Mouse (Mus musculus) right cerebral cortex, postnatal 14 days (tissue): ENCODE measurements around the gene Tnrc6a.
"Not testable (repeated sequence)": the region's sequence is repeated elsewhere in the genome, so short reads cannot be mapped to it uniquely, and the experiment has no call there.

Experiments used
- DNase-seq: peaks from one replicate; pipeline ENCODE4 v3.0.0; 2022

Tnrc6a gene

DNA sequence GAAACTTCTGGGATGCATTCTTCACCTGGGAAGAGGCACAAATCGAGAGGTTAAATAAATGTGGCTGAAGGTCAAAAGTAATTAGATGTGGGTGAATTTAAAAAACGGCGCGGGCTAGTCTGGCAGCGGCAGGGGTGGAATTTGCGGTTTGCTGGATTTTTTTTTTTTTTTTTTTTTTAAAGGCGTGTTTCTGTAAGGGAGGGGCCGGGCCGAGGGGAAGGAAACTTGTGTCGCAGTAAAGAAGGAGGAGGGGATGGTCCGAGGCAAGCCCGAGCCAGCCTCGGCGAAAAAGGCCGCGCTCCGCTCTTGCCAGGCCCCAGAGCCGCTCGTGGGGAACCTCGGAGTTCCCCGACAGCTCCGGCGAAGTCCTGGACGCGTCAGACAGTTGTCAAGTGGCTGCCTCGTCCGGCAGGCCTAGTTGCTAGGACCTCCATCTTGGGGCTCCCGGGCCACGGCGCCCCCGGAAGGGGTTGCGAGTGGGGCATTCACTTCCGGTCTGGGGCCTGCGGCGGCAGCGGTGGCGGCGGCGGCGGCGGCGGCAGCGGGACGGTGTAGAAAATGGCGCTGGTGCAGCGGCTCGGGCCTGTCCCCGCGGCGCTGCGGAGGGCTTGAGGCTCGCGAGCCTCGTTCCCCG, at the start of gene Tnrc6a:
TSS of gene Tnrc6a (plus strand) at position 221 of the 634 bp plus-strand sequence.
- peak; percentile 89 for DNase-seq

- no peak for DNase-seq
These were observed 41.4 kb upstream of the Tnrc6a start for GRCm38 (mm10) chr7:123082236-123082635.

DNA sequence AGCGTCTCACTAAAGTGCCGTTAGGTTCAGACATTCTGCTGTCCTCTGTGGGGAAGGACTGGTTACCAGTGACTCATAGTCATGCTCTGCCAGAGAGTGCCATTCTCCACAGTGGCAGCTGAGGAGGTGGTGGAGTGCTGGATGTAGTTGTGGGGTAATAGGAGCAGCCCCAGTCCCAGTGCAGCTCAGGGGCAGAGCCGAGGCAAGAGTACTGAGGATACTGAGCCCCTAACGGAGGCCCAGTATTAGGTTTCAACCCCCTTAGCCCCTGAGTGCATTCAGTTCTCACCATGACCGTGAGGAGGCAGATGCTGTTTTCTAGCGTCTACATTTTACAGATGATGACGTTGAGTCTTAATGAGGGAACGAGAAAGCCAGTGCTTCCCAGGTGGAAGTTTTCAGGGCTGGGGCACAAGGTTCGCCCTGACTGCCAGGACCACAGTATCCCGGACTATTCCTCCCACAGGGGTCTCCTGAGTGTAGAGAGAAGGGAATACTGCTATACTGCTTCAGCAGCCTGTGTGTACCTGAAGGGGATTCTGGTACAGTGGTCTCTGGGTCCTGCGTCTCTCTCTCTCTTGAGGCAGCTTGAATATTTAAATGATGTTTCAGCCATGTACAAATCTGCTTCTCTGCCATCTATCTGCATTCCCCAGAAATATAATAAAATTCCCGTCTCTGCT, 40.1 kb upstream of the Tnrc6a start:
- DNase-seq, result no peak

GRCm38 (mm10) chr7:123084180-123084691, 39.4 kb upstream of the Tnrc6a start:
- peak; percentile 67 for DNase-seq

DNA sequence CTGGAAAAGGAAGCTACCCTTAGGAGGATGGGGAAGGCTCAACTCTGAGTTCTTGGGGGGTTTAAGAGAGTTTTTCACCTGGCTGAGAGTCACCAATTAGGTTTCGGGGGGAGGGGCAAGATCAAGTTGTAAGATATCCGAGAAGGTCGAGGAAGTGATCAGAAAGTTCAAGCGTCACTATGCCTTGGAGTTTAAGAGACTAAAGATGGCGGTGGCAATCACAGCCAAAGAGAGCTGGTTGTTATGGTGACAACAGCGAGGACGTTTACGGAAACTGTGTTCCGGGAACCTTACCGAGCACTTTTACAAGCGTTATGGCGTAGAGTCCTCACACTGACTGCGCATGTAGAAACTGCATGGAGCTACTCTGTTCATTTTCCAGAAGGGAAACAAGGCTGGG, 39.0 kb upstream of the Tnrc6a start:
- DNase-seq, result peak; percentile 11

DNA sequence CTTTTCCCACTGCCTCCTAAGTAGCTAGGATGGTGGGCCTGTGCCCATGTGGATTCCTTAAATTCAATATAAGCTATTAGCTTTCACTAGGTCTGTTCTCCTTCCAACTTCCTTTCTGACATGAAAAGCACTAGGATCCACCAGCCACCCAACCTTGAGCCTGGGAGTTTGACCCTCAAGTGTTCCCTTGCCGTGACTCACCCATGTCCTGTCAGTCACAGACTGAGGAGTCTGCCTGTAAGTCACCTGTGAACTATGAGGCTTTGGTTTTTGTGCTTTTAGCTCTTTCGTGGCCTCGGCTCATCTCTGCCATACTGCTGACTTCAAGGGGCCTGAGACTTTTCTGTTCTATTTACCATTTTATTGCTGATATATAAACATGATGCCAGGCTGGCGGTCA, 34.8 kb upstream of the Tnrc6a start:
- no peak for DNase-seq

DNA sequence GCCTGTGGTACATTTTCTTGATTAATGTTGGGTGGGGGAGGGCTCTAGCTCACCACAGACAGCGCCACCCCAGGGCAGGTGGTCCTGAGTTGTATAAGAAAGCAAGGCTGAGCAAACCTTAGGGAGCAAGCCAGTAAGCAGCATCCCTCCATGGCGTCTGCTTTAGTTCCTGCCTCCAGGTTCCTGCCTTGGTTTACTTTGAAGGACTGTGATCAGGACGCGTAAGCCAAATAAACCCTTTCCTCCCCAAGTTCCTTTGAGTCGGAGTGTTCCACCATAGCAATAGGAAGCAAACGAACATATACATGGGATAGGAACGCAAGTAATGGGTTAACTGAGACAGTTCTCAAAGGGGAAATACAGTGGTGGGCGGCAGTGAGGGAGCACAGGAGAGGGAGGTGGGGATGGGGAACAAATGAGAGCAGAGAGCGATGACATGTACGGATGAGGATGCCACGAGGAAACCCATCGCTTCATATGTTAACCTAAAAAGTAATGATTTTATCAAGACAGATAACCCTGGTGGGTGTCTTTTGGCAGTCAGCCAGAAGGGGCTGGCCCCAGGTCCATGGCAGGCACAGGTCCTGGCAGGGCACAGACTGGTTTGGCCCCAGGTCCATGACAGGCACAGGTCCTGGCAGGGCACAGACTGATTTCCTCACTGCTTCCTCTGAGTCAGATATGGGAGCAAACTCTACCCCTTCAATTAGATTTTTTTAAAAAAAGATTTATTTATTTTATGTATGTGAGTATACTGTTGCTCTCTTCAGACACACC, 27.2 kb upstream of the Tnrc6a start:
- DNase-seq, result no peak

DNA sequence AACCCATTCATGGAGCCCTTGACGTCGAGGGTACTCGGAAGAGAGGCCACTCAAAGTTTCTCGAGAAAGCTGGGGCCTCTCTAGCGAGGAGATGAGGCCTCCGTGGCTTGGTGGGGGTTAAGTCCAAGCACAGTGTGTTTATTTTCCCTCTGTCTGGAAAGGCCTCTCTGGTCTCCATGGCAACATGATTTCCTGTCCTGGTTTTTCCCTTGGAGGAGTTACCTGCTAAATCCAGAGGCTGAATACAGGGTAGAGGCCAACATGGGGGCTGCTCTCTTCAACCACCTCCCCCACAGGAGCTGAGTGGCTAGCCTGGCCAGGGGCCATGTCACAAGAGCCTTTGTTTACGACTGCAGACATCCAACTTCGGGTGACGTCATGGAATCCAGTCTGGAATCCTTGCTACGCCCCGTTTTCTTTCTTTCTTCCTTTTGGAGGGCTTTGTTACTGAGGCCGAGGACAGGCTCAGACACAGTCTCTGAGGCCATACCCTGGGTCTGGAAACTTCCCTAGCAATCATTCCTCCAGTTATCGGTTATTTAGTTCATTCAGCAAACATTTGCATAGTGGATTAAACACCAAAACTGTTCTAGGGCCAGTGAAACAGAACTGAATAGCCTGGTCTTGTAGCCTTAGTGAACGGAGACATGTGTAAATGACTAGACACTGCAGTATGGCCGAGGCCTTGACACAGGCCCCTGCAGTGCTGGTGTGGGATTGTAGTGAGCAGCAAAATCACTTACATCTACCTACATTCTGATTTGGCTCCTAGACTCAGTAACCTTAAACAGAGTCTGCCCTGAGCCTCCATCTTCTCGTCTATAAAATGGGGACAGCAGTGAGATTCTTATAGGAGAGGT, 25.6 kb upstream of the Tnrc6a start:
- DNase-seq, result peak; percentile 52

- no peak for DNase-seq
These were observed 22.4 kb upstream of the Tnrc6a start for GRCm38 (mm10) chr7:123101295-123101694.

- not testable (repeated sequence) for DNase-seq
These were observed 18.3 kb upstream of the Tnrc6a start for GRCm38 (mm10) chr7:123105381-123105780.

DNA sequence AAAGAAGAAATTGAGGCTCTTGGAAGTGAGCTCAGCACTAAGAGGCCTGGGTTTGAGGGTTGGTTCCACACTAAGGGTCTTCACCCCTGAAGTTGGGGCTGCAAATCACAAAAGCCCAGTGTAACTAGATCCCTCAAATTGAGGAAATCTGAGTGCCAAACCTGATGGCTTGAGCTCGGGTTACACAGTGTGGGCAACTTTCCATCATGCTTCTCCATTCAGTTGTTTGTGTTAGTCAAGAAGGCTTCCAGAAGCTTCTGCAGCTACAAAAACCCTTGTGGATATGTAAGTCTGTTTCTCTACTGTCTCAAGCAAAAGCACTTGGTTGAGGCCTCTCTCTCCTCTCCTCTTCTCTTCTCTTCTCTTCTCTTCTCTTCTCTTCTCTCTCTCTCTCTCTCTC, 17.8 kb upstream of the Tnrc6a start:
- DNase-seq, result no peak

- DNase-seq, result no peak
These were observed 17.4 kb upstream of the Tnrc6a start for GRCm38 (mm10) chr7:123106326-123106725.

DNA sequence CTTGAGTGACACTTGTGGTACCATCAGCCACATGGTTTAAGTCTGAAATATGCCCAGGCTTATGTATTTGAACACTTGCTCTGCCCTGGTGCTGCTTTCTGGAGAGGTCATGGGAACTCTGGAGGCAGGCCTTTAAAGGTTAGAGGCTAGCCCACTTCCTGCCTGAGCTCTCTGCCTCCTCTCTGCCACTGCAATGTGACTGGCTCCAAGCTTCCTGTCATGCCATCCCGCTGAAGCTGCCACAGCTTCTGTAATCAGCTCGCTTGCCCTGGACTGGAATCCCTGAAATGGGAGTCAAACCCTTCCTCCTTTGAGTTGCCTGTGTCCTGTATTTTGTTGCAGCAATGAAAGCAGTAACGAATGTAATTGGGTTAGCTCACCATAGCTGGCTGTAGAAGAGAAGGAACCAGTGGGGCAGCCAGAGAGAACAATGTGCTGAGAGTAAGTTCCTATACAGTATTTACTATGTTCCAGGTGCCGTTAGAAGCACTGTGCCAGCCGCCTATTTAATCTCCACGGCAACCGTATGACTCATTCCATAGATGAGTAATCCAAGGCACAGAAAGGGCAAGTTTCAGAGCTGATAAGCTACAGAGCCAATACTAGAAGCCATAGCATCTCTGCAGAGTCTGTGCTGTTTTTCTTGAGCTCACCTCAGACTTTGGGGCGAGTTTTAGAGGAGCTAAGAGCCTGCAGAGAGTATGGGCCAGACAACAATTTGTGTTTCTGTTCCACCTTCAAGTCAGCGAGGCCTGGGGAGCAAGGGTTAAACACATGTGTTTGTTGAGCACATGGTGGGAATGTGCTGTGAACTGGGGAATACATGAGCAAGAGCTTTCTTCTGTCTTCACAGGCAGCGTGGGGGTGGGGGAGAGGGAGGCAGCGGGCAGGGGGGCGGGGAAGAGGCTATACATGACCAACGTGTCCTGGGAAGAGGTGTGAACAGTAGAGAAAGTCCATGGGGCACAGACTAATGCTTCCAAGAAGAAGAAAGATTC, 15.3 kb upstream of the Tnrc6a start:
- DNase-seq, result no peak

GRCm38 (mm10) chr7:123109361-123110000, 14.2 kb upstream of the Tnrc6a start:
- DNase-seq, result no peak

DNA sequence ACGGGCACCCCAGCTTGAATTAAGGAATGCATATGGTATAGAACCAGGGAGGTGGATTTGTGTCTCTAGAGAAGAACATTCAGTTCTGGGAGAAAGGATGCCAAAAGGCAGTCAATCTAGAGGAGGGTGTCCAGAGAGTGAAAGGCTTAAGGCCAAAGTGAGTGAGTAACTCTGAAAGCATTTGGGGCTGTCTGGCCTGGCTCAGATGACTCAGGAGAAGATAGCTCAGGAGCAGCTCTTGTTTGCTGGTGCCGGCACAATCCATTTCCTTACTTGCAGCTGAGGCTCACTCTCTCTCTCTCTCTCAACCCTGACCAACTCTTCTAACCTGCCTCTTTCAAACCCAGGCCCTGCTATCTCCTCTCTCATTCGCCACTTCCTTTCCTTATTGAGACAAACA, 13.6 kb upstream of the Tnrc6a start:
- no peak for DNase-seq

GRCm38 (mm10) chr7:123113590-123113989, 10.1 kb upstream of the Tnrc6a start:
- no peak for DNase-seq

GRCm38 (mm10) chr7:123116799-123117198, 6.9 kb upstream of the Tnrc6a start:
- no peak for DNase-seq

DNA sequence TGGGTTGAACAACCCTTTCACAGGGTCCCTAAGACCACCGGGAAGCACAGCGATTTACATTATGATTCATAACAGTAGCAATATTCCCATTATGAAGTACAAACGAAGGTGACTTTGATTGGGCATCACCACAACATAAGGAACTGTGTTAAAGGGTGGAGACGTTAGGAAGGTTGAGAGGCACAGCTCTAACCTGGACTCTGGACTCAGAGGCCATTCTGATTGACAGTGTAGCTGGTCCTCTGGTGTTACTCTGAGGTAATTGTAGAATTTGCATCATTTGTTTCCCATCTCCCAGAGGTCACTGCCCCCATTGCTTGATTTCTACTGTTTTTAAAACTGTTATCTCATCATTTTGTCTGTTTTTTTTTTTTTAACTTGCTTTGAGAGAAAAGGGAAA, 6.5 kb upstream of the Tnrc6a start:
- no peak for DNase-seq

DNA sequence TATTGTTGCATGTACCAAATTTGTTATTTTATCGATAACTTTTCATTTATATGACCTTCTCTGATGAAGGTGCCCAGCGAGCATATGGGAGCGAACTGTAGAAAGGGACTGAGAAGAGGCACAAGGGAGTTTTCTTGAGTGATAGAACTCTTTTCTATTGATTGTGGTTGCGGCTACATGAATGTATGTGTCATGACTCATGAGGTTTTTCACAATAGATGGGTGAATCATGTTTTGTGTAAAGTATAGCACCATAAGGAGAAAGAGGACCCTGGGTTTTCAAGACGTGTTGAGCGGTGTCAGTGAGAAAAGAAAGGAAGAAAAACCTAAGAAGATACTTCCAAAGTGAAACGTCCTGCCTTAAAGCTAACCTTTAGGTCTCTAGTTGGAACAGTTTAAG, 3.2 kb upstream of the Tnrc6a start:
- DNase-seq, result no peak

- peak; percentile 40 for DNase-seq
These were observed 623 bp downstream of the Tnrc6a start for GRCm38 (mm10) chr7:123124299-123124716.

DNA sequence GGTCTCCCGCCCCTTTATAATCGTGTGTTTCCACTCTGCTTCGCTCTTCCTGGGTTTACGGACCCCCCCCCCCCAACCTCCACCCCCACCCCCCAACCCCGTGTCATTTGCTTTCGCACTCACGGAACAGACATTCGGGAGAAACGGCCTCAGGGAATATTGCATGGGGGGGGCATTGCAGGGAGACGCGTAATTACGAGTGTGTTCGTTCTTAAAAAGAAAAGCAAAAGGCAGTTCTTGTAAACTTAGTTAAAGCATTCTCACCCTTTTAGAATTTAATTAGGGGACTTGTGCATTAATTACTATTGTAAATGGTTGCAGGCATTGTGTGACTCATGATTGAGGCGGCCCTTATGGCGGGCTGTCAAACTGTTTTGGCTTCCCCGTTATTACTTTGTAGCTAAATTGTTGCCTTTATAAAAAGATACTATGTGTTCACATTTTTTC, 1.1 kb downstream of the Tnrc6a start:
- no peak for DNase-seq
